Mouse (Mus musculus): ENCODE results near the gene Gm40193. TPM values are rescaled to one million over a fixed set of nuclear protein-coding genes. Genes with fewer than 3 reads are reported as not detected.

Gm40193 gene
- polyA plus RNA-seq, 1 experiment from 2014 or later = not detected

DNA sequence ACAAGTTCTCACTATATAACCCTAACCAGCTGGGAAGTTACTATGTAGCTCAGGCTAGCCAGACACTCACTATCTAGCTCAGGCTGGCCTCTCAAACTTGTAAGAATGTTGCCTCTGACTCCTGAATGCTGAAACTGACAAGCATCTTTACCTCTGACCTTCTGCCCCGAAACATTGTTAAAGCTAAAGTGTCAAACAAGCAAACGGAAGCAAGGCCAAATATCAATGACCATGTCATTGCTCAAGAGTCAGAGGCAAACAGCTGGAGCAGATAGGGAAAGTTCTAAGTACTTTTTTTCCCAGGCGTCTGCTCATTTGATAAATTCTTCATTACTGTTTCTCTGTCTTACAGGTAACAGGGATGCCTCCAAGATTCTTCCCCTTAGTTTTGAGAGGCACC lies 30.7 kb downstream of the Gm40193 start:
- Histone ChIP-seq H3K4me1 (no peaks in the 10 kb centered on the region), H3K27ac (no peak overlapping the region), H3K9me3 (no peaks in the 10 kb centered on the region), H3K27me3 (peaks cover 5% of the 10 kb centered on the region; the same call in 1 of the 2 replicates), H3K9ac (no peak overlapping the region), H3K4me2 (replicated peaks) (no peak overlapping the region), H3K4me3 (no peak overlapping the region), H3K36me3 (no peaks in the 10 kb centered on the region)
- WGBS = 63% methylated on average over 3 of the region's 3 CpGs
- no peak for ATAC-seq (ENCODE audit: insufficient number of reproducible peaks, insufficient read depth, low FRiP score, low TSS enrichment)

DNA sequence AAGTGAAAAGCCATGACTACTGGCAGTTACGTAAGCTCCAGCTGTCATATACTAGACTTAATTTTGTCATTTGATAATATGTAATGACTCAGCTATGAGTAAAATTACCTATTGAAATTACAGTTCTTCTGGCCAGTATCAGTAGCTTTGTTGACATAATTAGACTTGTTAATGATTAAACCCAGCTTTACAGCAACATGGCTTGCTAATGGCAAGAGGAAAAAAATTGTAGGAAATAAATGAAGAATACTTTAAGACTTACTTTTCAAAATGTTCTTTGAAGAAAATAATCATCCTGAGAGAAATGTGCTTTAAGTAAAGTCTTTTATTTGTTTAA lies 32.3 kb downstream of the Gm40193 start:
- ATAC-seq (ENCODE audit: insufficient number of reproducible peaks, insufficient read depth, low FRiP score, low TSS enrichment) = no peak
- Histone ChIP-seq H3K9me3 (no peaks in the 10 kb centered on the region), H3K4me1 (no peaks in the 10 kb centered on the region), H3K36me3 (no peaks in the 10 kb centered on the region), H3K27me3 (peaks cover 5% of the 10 kb centered on the region; the same call in 1 of the 2 replicates), H3K4me3 (no peak overlapping the region), H3K27ac (no peak overlapping the region), H3K4me2 (replicated peaks) (no peak overlapping the region), H3K9ac (no peak overlapping the region)
- WGBS = 92% methylated on average over 1 of the region's 1 CpGs

DNA sequence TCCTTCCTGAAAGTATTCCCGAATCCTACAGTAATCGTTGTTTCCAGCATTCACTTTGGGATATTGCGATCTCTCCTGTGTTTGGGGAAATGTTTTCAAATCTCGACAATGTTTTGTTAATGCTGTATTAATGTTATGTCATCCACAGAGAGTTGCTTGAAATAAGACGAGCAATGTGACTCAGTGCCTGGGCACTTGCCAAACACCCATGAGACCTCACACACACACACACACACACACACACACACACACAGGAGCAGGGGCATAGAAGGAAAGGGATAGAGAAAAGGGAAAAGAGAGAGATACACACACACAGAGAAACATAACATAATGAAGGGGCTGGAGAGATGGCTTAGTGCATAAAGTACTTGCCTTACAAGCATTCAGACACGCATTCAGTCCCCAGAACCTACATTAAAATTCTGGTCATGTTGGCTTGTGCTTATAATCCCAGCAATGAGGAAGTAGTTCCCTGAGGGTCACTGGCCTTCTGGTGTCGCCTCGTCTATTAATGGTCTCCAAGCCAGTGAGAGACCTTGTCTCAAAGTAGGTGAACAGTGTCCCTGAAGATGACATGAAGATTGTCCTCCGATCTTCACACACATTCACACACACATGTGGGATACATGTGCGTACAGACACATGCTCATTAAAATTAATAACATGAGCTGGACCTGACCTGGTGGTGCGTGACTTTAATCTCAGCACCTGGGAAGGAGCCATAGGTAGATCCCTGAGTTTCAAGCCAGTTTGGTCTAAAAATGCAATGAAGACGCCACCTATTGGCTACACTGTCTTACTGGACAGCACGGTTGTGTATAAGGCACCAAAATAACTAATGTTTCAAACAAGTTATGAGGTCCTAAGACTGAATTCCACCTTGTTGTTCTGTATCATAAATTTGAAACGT lies 32.9 kb downstream of the Gm40193 start:
- no peak for ATAC-seq (ENCODE audit: insufficient number of reproducible peaks, insufficient read depth, low FRiP score, low TSS enrichment)
- no peak overlapping the region for H3K4me3 ChIP-seq
- WGBS = 74% methylated on average over 14 of the region's 14 CpGs
- no peak overlapping the region for H3K4me2 ChIP-seq (replicated peaks)
- H3K27ac ChIP-seq = no peak overlapping the region
- no peaks in the 10 kb centered on the region for H3K36me3 ChIP-seq
- no peaks in the 10 kb centered on the region for H3K4me1 ChIP-seq
- H3K27me3 ChIP-seq = 0 out of 2 replicates have a peak, but pooled peaks cover under 1% of the 10 kb centered on the region
- H3K9ac ChIP-seq = no peak overlapping the region
- H3K9me3 ChIP-seq = no peaks in the 10 kb centered on the region

- H3K9ac ChIP-seq = no peak overlapping the region
- WGBS = 85% methylated on average over 6 of the region's 6 CpGs
- no peak overlapping the region for H3K4me3 ChIP-seq
Measured at GRCm38 (mm10) chr11:70489684-70490083, 43.1 kb downstream of the Gm40193 start.

GRCm38 (mm10) chr11:70489138-70489537 lies 43.6 kb downstream of the Gm40193 start:
- WGBS = 88% methylated on average over 3 of the region's 3 CpGs
- H3K36me3 ChIP-seq = no peaks in the 10 kb centered on the region
- no peaks in the 10 kb centered on the region for H3K27me3 ChIP-seq
- no peak overlapping the region for H3K4me2 ChIP-seq (replicated peaks)
- no peak overlapping the region for H3K9ac ChIP-seq
- ATAC-seq (ENCODE audit: insufficient number of reproducible peaks, insufficient read depth, low FRiP score, low TSS enrichment) = no peak
- H3K9me3 ChIP-seq = no peaks in the 10 kb centered on the region
- H3K4me3 ChIP-seq = no peak overlapping the region
- no peak overlapping the region for H3K27ac ChIP-seq
- H3K4me1 ChIP-seq = no peaks in the 10 kb centered on the region

More at GRCm38 (mm10) chr11:70489684-70490083, 43.1 kb downstream of the Gm40193 start:
- H3K9me3 ChIP-seq = no peaks in the 10 kb centered on the region
- H3K4me2 ChIP-seq (replicated peaks) = no peak overlapping the region
- H3K27me3 ChIP-seq = no peaks in the 10 kb centered on the region
- H3K4me1 ChIP-seq = no peaks in the 10 kb centered on the region
- H3K36me3 ChIP-seq = no peaks in the 10 kb centered on the region
- no peak for ATAC-seq (ENCODE audit: insufficient number of reproducible peaks, insufficient read depth, low FRiP score, low TSS enrichment)
- H3K27ac ChIP-seq = no peak overlapping the region

- Histone ChIP-seq H3K27ac (no peak overlapping the region), H3K9me3 (no peaks in the 10 kb centered on the region), H3K4me1 (no peaks in the 10 kb centered on the region), H3K4me2 (replicated peaks) (no peak overlapping the region), H3K36me3 (no peaks in the 10 kb centered on the region), H3K9ac (no peak overlapping the region), H3K4me3 (no peak overlapping the region), H3K27me3 (no peaks in the 10 kb centered on the region)
- ATAC-seq (ENCODE audit: insufficient number of reproducible peaks, insufficient read depth, low FRiP score, low TSS enrichment) = no peak
- 49% methylated on average over 4 of the region's 4 CpGs for WGBS
Measured at GRCm38 (mm10) chr11:70487816-70488215, 44.9 kb downstream of the Gm40193 start.

GRCm38 (mm10) chr11:70485498-70485897 lies 47.2 kb downstream of the Gm40193 start:
- H3K36me3 ChIP-seq = no peaks in the 10 kb centered on the region
- H3K4me2 ChIP-seq (replicated peaks) = no peak overlapping the region
- whole genome bisulfite sequencing = 53% methylated on average over 2 of the region's 2 CpGs
- H3K4me3 ChIP-seq = no peak overlapping the region
- H3K9me3 ChIP-seq = no peaks in the 10 kb centered on the region
- no peaks in the 10 kb centered on the region for H3K4me1 ChIP-seq
- H3K9ac ChIP-seq = no peak overlapping the region
- H3K27me3 ChIP-seq = no peaks in the 10 kb centered on the region
- no peak overlapping the region for H3K27ac ChIP-seq
- no peak for ATAC-seq (ENCODE audit: insufficient number of reproducible peaks, insufficient read depth, low FRiP score, low TSS enrichment)

Other genes with a start within 250 kb of the Gm40193 start
- gene Alox12e, start 210.3 kb downstream of the Gm40193 start, polyA plus RNA-seq (2016; fragmentation: Nextera tagmentation; extraction: Ambion mirVana) = not detected in 2 replicates
- 0.29 TPM in 2 replicates for gene Alox15, start 180.9 kb downstream of the Gm40193 start, polyA plus RNA-seq (2016; fragmentation: Nextera tagmentation; extraction: Ambion mirVana)
- 41.9 and 46.4 TPM in 2 replicates for gene Pelp1, start 122.9 kb downstream of the Gm40193 start, polyA plus RNA-seq (2016; fragmentation: Nextera tagmentation; extraction: Ambion mirVana)
- 21.7 and 23.7 TPM in 2 replicates for gene Arrb2, start 100.3 kb downstream of the Gm40193 start, polyA plus RNA-seq (2016; fragmentation: Nextera tagmentation; extraction: Ambion mirVana)
- gene Med11, start 81.0 kb downstream of the Gm40193 start, polyA plus RNA-seq (2016; fragmentation: Nextera tagmentation; extraction: Ambion mirVana) = 41.4 and 44.5 TPM in 2 replicates
- gene Zmynd15, start 73.5 kb downstream of the Gm40193 start, polyA plus RNA-seq (2016; fragmentation: Nextera tagmentation; extraction: Ambion mirVana) = 0.27 and 0.46 TPM in 2 replicates
- gene Cxcl16, start 73.0 kb downstream of the Gm40193 start, polyA plus RNA-seq (2016; fragmentation: Nextera tagmentation; extraction: Ambion mirVana) = 1.4 and 2.2 TPM in 2 replicates
- gene Tm4sf5, start 27.7 kb downstream of the Gm40193 start, polyA plus RNA-seq (2016; fragmentation: Nextera tagmentation; extraction: Ambion mirVana) = 0.32 TPM in 1 of 2 replicates, not detected in the other
- gene Vmo1, start 18.3 kb downstream of the Gm40193 start, polyA plus RNA-seq (2016; fragmentation: Nextera tagmentation; extraction: Ambion mirVana) = 0.26 and 0.48 TPM in 2 replicates
- 0.50 and 0.77 TPM in 2 replicates for gene Gltpd2, start 13.7 kb downstream of the Gm40193 start, polyA plus RNA-seq (2016; fragmentation: Nextera tagmentation; extraction: Ambion mirVana)
- gene Psmb6, start 7.6 kb downstream of the Gm40193 start, polyA plus RNA-seq (2016; fragmentation: Nextera tagmentation; extraction: Ambion mirVana) = 784 and 848 TPM in 2 replicates
- 4.4 and 6.7 TPM in 2 replicates for gene Pld2, start 7.1 kb upstream of the Gm40193 start, polyA plus RNA-seq (2016; fragmentation: Nextera tagmentation; extraction: Ambion mirVana)
- gene Mink1, start 29.9 kb upstream of the Gm40193 start, polyA plus RNA-seq (2016; fragmentation: Nextera tagmentation; extraction: Ambion mirVana) = 16.7 and 17.5 TPM in 2 replicates
- not detected in 2 replicates for gene 4930544D05Rik, start 82.9 kb upstream of the Gm40193 start, polyA plus RNA-seq (2016; fragmentation: Nextera tagmentation; extraction: Ambion mirVana)
- gene Chrne, start 86.3 kb upstream of the Gm40193 start, polyA plus RNA-seq (2016; fragmentation: Nextera tagmentation; extraction: Ambion mirVana) = not detected in 2 replicates
- 0.15 and 0.27 TPM in 2 replicates for gene Gp1ba, start 106.2 kb upstream of the Gm40193 start, polyA plus RNA-seq (2016; fragmentation: Nextera tagmentation; extraction: Ambion mirVana)
- gene Rnf167, start 114.3 kb upstream of the Gm40193 start, polyA plus RNA-seq (2016; fragmentation: Nextera tagmentation; extraction: Ambion mirVana) = 96.5 and 104 TPM in 2 replicates
- gene Slc25a11, start 114.5 kb upstream of the Gm40193 start, polyA plus RNA-seq (2016; fragmentation: Nextera tagmentation; extraction: Ambion mirVana) = 159 and 160 TPM in 2 replicates
- gene Pfn1, start 121.7 kb upstream of the Gm40193 start, polyA plus RNA-seq (2016; fragmentation: Nextera tagmentation; extraction: Ambion mirVana) = 1,467 and 1,498 TPM in 2 replicates
- 20.1 and 27.9 TPM in 2 replicates for gene Eno3, start 124.3 kb upstream of the Gm40193 start, polyA plus RNA-seq (2016; fragmentation: Nextera tagmentation; extraction: Ambion mirVana)
- 143 and 149 TPM in 2 replicates for gene Spag7, start 136.5 kb upstream of the Gm40193 start, polyA plus RNA-seq (2016; fragmentation: Nextera tagmentation; extraction: Ambion mirVana)
- gene Camta2, start 155.2 kb upstream of the Gm40193 start, polyA plus RNA-seq (2016; fragmentation: Nextera tagmentation; extraction: Ambion mirVana) = 12.0 and 12.3 TPM in 2 replicates
- 1.1 and 1.6 TPM in 2 replicates for gene Inca1, start 167.2 kb upstream of the Gm40193 start, polyA plus RNA-seq (2016; fragmentation: Nextera tagmentation; extraction: Ambion mirVana)
- 2.8 and 3.0 TPM in 2 replicates for gene Kif1c, start 167.6 kb upstream of the Gm40193 start, polyA plus RNA-seq (2016; fragmentation: Nextera tagmentation; extraction: Ambion mirVana)
- gene Zfp3, start 231.3 kb upstream of the Gm40193 start, polyA plus RNA-seq (2016; fragmentation: Nextera tagmentation; extraction: Ambion mirVana) = 6.8 and 7.5 TPM in 2 replicates

Measured in embryonic facial prominence, embryonic 12.5 days (tissue).